Mouse (Mus musculus) heart, adult 2 months (tissue): ENCODE measurements around the gene Napepld.

Experiments
- CTCF ChIP-seq: fragments of 200-600 bp; IDR thresholded peaks from 2 replicates; pipeline ENCODE4 v1.8.1; 2022; ENCODE audit warnings: antibody characterized with exemption, mild to moderate bottlenecking, moderate library complexity
- EP300 ChIP-seq: fragments of 200-500 bp; IDR thresholded peaks from 2 replicates; pipeline ENCODE4 v1.6.1; 2011; ENCODE audit warnings: low read depth, low read length, control low read depth; ENCODE audit not compliant: insufficient read depth
- POLR2A ChIP-seq: fragments of 200-500 bp; IDR thresholded peaks from 2 replicates; pipeline ENCODE4 v1.6.1; 2011; ENCODE audit warnings: mild to moderate bottlenecking, low read depth, low read length, control low read depth; ENCODE audit not compliant: insufficient read depth

DNA sequence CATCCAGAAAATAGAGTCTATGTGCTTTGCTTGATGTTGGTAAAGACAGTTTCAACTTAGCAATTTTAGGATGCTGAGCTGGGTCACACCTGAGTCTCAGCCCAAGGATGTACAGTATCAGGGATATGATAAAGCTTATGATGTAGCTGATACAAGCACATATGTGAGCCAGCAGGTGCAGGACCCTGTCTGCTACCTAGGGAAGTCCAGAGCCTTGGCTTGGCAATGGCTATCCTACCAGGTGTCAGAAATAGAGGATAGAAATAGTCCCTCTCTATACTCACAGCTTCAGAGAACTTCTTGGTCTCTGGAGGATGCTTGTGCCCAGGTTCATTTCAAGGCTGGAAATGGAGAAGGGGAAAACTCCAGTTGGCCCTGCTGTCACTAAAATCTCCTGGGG lies 75.3 kb downstream of the Napepld start:
- no peak for TF ChIP-seq CTCF
- no peak for TF ChIP-seq POLR2A
- TF ChIP-seq EP300, result no peak
